Mouse (Mus musculus) cerebellum, adult 2 months (tissue): ENCODE data around the gene Rnf39.

Source experiments
- CTCF ChIP-seq: fragments of 200-500 bp; IDR thresholded peaks from 2 replicates; pipeline ENCODE4 v1.5.1; 2011; ENCODE audit warnings: low read depth, mild to moderate bottlenecking, control low read depth, low read length, moderate library complexity, borderline replicate concordance; ENCODE audit not compliant: insufficient read depth
- POLR2A ChIP-seq: fragments of 200-500 bp; IDR thresholded peaks from 2 replicates; pipeline ENCODE4 v1.6.1; 2011; ENCODE audit warnings: low read length, control low read depth, borderline replicate concordance; ENCODE audit not compliant: insufficient read depth

DNA sequence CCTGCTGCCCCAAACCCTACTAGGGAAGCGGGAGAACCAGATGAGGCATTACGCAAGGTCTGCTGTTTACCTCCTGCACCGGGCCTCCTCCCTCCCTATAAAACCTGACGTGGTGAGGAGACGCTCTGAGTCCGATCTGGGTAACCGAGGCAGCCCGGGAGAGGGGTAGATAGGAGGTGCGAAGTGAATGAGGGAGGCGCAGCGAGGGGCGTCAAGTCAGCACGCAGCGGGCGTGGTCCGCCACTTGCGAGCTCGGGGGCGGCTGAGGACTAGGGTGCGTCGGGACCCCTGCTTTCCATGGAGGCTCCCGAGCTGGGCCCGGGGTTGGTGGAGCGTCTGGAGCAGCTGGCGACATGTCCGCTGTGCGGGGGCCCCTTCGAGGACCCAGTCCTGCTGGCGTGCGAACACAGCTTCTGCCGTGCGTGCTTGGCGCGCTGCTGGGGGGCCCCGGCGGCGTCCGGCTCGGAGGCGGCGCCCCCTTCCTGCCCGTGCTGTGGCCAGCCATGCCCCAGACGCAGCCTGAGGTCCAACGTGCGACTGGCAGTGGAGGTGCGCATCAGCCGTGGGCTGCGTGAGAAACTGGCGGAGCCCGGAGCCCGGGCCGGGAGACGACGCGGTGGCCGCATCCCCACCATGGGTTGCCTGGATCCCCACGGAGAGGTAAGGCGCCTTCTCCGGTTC is at the start of gene Rnf39:
- 0 out of 2 replicates have a peak, but pooled peaks have one; percentile 11 for TF ChIP-seq POLR2A
- no peak for TF ChIP-seq CTCF
